Mouse (Mus musculus) embryo, embryonic 10 days (tissue): ENCODE data around the gene Hist1h2br.
"Not testable (repeated sequence)": the region's sequence is repeated elsewhere in the genome, so short reads cannot be mapped to it uniquely, and the experiment has no call there.

Source experiments
- DNase-seq: peaks from one replicate; pipeline ENCODE4 v3.0.0-alpha.2; 2015; ENCODE audit warnings: low spot score

The Hist1h2br gene

DNA sequence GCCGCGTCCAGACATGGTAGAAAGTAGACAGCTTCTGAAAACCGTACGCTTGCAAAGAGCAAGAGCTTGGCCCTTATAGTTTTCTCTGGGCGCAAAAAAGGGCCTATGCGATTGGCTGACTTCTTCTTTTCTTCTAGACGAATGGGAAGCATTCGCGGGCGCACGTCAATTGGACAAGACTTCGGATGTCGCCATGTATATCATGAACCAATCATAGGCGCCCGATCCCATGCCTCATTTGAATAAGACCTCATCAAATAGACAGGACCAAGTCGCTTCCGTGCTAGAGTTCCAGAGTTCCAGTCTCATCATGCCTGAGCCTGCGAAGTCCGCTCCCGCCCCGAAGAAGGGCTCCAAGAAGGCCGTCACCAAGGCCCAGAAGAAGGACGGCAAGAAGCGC lies at the start of gene Hist1h2br, which contains the start of gene Hist1h2ap:
TSS of gene Hist1h2br (plus strand) at position 283 of the 400 bp plus-strand sequence.
TSS of gene Hist1h2ap (minus strand) at position 47 of the 400 bp plus-strand sequence.
- DNase-seq: not testable (repeated sequence)

DNA sequence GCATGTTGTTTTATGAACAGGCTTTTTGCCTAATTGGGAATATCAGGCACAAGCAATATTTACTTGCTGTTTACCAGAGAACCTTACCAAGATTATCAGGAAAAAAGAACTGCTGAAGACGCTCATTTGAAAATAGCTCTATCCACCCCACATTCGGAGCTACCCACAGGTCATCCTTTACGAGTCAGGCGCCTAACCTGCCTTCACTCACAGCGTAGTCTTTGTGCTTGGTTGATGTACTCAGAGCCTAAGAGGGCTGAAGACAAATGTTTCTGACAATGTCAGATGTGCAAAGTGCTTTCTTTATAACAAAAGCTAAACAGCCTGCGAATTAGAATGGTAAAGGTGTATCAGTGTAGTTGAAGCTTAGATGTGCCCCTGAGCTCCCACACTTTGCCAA lies 49.2 kb upstream of the Hist1h2br start:
- DNase-seq: peak; percentile 42

DNA sequence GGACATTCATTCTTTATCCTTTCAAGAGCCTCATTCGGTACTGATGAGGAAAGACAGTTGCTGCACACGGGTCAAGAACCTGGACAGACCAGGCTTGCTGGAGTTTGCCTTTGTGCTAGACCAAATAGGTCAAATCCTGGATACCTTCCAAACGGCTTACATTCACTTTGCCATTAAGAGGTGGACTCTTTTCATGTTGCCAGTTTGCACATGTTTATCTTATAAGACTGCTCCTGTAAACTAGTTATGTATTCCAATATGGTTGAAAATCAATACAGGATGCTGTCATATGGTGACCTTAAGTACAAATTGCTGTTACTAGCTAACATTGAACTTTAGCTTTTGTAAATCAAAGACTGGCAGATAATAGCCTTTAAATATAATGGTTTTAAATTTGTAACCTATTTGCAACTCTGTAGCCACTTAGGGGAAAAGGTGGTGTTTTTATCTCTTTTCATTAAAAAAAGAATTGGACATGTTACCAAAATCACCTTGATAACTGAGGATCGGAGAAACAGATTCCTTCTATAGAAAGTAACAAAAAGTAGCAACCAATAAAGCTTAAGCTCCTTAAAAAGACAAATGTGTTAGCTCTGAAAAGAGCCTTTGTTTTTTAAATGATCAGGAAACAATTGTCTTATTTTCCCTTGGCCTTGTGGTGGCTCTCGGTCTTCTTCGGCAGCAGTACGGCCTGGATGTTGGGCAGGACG lies 47.2 kb upstream of the Hist1h2br start:
- peak; percentile 73 for DNase-seq

DNA sequence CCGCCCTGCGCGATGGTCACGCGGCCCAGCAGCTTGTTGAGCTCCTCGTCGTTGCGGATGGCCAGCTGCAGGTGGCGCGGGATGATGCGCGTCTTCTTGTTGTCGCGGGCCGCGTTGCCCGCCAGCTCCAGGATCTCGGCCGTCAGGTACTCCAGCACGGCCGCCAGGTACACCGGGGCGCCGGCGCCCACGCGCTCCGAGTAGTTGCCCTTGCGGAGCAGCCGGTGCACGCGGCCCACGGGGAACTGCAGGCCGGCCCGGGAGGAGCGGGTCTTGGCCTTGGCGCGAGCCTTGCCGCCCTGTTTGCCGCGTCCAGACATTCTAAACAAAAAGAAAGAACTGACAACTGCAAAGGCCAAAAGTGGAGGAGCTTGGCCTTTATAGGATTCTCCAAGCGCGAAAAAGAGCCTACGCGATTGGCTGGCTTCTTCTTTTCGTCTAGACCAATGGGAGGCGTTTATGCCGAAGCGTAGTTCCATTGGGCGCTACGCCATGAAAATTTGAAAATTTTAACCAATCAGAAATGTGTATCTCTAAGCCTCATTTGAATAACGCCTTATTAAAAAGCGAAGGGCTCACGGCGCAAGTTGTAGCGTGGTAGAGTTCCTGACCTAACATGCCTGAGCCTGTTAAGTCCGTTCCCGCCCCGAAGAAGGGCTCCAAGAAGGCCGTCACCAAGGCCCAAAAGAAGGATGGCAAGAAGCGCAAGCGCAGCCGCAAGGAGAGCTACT lies 46.5 kb upstream of the Hist1h2br start, which contains the start of the genes Hist1h2an and Hist1h2bp:
TSS of gene Hist1h2an (minus strand) at position 320 of the 731 bp plus-strand sequence.
TSS of gene Hist1h2bp (plus strand) at position 563 of the 731 bp plus-strand sequence.
- DNase-seq: peak; percentile 96

DNA sequence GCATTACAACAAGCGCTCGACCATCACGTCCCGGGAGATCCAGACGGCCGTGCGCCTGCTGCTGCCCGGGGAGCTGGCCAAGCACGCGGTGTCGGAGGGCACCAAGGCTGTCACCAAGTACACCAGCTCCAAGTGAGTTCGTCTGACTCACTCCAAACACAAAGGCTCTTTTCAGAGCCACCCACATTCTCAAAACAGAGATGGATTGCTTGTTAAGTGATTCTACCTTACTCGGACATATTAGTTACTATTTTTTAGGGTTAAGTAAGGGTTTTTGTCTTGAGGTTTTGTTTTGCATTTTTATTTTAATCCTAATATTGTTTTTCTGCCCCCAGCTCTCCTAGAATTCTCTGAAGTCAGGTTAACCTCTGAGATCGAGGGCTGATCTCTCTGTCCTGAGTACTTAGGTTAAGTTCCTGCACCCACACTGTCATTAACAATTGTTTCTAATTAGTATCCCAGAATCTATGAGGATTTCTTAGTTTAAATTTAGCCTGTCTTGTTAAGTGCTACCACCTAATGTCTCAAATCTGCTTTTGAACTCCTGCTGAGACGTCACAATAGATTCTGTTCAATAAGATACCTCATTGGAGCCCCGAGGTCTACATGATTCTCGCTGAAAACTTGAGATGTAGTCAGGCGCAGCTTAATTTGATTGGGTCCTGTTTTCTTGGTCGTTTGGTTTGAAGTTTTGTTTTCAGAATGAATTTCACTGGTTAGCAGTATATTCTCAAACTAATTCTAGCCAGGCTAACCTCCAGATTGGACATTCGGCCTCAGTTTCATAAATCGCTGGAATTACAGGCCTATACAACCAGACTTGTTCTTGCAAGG lies 45.6 kb upstream of the Hist1h2br start:
- DNase-seq: peak; percentile 70

DNA sequence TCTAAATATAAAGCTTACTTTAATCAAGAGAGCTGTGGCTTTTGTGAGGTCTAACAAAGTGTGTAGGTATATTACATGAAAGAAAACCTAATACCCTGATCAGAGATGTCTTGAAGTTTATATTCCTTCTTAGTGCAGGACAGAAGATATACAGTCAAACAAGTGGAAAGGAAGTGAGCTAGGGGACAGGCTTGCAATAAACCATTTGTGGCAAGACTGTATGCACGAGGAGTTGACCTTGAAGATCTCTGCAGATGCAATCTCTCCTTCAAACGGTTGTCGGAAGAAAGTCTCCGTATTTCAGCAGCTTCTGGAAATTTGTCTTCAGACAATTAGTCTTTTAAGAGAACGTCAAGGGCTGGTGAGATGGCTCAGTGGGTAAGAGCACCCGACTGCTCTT lies 43.6 kb upstream of the Hist1h2br start:
- DNase-seq: peak; percentile 4

DNA sequence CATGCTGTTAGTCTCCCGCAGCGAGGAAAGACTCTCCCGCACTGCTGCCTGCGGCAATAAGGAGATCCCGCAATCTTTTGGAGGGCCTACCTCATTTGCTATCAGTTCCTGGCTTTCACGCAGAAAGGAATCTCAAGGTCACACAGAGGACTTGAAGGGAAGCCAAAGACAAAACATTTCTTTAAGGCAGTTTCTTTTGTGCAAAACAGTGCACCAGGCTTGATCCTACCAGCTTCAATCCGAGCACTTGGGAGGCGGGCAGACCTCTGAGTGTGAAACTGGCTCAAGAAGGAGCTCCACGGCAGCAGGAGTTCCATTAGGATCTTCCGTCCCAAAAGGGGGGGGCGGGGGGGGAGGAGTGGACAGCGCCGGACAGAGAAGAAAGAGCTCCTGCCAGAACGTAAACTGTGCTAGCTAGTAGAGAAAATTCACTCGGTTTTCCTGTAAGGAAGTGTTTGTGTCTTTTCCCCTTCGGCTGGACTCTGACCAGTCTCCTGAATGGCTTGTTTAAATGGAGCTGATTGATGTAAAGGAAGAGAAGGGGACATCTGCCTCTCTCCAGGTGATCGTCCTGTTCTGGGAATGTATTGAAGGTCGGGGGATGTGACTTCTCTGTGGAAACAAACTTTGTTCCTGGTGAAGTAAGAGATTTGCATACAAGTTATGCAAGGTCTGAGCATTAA lies 42.8 kb upstream of the Hist1h2br start:
- peak; percentile 28 for DNase-seq

DNA sequence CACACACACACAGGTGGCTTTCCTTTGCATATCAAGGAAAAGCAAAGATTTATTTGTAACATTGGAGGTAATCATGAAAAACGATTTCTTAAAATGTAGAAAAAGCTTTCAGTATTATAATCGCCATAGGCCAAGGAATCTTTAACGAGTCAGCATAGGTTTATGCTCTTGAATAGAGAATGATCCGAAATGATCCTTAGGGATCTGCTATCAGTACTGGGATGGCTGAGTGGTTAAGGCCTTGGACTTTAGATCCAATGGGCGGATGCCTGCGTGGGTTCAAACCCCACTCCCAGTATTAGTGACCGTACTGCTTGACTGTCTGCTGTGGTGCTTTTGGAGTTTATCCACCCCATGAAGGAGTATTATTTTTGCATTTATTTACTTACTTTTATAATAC lies 38.0 kb upstream of the Hist1h2br start:
- peak; percentile 3 for DNase-seq

DNA sequence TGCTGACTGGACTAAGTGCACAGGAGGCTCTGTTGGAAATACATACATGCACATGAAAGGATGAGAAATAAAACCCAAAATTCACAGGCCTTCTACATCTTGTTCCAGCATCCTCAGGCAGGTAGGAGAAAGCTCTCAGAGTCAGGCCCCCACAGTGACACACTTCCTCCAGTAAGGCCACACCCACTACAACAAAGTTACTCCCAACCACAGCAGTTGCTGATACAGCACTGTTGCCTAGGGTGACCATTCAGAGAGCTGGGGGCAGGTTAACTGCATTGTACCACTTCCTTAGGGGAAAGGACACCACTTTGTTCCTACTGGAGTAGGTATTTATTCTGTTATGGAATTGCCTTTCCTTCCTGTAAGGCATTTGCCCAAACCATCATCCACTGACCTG lies 36.4 kb upstream of the Hist1h2br start:
- not testable (repeated sequence) for DNase-seq

DNA sequence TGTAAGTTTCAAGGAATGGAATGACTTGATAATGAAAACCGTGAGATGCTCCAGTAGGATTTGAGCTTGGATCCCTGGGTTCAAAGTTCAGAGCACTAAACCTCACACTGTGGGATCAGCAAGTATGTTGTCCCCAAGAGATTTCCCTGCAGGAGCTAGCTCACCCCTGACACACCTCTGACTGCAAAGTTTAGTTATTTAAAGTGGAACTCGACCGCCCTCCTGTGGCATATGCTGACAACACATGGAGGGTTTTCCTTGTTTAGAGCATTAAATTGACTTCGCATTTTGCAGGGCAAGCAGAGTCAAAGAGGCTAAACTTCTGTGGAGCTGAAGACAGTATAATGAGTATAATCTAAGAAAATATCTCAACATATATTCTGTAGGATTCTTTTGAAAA lies 30.5 kb upstream of the Hist1h2br start:
- not testable (repeated sequence) for DNase-seq

DNA sequence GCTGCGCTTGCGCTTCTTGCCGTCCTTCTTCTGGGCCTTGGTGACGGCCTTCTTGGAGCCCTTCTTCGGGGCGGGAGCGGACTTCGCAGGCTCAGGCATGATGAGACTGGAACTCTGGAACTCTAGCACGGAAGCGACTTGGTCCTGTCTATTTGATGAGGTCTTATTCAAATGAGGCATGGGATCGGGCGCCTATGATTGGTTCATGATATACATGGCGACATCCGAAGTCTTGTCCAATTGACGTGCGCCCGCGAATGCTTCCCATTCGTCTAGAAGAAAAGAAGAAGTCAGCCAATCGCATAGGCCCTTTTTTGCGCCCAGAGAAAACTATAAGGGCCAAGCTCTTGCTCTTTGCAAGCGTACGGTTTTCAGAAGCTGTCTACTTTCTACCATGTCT lies 23.5 kb upstream of the Hist1h2br start, which contains the start of the genes Hist1h2bq and Hist1h2ao:
TSS of gene Hist1h2bq (minus strand) at position 125 of the 400 bp plus-strand sequence.
TSS of gene Hist1h2ao (plus strand) at position 393 of the 400 bp plus-strand sequence.
- DNase-seq: not testable (repeated sequence)

DNA sequence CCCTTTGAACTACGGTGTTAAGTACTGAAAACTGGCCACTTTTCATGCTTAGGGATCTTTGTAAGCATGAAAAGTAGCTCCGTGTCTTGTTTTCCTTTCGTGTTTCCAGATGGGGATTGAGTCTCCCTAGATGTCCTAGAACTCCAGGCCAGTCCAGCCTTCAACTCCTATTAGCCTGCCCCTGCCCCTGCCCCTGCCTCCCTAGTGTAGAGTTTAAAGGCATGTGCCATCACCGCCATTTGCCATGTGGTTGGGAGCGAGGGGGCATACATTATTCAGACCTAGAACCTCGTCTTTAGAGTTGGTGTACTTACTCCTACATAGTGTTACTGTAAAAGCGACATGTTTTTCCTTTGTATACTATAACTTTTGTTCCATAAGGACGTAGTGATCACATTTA lies 22.5 kb upstream of the Hist1h2br start:
- not testable (repeated sequence) for DNase-seq

DNA sequence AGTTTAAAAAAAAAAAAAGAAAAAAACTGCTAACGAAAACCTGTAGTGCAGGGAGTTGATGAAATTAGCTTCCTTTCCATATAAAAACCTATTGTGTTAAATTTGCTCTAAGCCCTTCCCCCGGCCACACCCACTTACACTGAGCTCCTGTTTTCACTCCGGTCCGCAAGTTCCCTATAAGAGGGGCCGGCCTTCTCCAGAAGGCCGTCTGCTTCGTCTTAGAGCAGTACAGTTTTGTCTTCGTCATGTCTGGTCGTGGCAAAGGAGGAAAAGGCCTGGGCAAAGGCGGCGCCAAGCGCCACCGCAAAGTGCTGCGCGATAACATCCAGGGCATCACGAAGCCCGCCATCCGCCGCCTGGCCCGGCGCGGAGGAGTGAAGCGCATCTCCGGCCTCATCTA lies 22.0 kb upstream of the Hist1h2br start, which contains the start of gene Hist1h4m:
TSS of gene Hist1h4m (plus strand) at position 208 of the 400 bp plus-strand sequence.
- not testable (repeated sequence) for DNase-seq

DNA sequence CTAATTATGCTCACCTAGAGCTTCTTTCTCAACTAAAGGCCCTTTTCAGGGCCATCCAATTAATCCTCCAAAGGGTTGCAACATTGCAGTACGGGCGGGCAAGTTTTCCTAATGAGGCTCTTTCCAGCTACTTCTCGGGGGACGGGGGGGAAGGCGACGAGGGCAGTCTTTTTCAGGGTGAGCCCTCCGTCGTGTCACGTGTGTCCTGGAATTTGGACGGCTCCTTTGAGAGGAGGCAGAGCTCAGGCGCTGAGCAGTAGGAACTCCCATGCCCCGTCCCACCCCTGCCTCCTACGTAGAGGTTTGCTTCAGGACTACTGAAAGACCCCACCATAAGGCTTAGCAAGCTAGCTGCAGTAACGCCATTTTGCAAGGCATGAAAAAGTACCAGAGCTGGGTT lies 21.5 kb upstream of the Hist1h2br start:
- not testable (repeated sequence) for DNase-seq

DNA sequence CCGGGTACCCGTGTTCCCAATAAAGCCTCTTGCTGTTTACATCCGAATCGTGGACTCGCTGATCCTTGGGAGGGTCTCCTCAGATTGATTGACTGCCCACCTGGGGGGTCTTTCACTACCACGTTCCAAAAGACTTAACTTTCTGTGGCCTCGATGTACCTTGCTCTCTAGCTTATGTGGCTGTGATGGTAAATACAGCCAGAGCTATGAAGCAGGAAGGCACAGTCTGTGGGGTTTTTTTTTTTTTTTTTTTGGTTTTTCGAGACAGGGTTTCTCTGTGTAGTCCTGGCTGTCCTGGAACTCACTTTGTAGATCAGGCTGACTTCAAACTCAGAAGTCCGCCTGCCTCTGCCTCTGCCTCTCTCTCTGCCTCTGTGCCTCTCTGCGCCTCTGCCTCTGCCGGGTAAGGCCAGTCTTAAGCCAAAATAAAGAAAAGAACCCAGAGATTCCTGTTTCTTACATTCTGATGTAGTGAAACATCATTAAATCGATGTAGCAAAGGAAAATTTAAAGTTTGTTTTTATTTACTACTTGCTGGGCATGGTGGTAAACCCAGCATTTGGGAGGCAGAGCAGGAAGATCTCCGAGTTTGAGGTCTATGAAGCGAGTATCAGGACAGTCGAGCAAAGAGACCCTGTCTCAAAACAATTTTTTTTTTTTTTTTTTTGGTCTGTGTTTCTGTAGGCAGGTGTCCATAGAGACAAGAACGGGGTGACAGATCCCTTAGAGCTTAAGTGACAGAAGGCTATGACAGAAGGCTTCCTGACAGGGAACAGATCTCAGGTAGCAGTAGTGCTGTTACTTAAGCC lies 13.3 kb upstream of the Hist1h2br start:
- DNase-seq: not testable (repeated sequence)

DNA sequence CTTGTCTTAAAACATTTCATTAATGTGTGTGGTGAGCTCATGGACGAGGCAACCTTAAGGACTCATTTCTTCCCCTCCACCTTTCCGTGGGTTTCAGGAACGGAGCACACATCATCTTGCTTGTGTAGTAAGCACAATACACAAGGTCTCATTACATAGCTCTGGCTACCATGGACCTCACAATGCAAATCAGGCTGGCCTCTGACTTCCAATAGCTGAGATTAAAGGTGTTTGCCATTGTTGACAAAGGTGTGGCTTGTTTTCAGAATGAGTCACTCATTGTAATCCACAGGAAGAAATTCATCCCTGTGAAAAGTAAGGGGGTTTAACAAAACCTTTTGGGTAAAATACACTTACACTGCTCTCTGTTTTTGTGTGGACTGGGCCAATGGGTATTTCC lies 5.0 kb upstream of the Hist1h2br start:
- DNase-seq: no peak

DNA sequence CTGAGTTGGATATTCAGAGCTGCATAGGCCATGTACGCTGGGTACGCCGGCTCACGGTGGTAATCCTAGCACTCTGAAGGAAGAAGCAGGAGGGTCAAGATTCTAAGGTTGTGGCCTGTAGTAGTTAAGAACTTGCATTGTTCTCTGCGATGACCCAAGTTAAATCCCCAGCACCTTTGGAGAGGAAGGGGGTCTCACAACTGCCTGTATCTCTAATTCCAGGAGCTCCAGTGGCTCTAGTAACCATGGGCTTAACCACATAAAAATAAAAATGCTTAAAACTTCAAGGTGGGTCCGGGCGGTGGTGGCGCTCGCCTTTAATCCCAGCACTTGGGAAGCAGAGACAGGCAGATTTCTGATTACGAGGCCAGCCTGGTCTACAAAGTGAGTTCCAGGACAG lies 3.2 kb upstream of the Hist1h2br start:
- peak; percentile 10 for DNase-seq

DNA sequence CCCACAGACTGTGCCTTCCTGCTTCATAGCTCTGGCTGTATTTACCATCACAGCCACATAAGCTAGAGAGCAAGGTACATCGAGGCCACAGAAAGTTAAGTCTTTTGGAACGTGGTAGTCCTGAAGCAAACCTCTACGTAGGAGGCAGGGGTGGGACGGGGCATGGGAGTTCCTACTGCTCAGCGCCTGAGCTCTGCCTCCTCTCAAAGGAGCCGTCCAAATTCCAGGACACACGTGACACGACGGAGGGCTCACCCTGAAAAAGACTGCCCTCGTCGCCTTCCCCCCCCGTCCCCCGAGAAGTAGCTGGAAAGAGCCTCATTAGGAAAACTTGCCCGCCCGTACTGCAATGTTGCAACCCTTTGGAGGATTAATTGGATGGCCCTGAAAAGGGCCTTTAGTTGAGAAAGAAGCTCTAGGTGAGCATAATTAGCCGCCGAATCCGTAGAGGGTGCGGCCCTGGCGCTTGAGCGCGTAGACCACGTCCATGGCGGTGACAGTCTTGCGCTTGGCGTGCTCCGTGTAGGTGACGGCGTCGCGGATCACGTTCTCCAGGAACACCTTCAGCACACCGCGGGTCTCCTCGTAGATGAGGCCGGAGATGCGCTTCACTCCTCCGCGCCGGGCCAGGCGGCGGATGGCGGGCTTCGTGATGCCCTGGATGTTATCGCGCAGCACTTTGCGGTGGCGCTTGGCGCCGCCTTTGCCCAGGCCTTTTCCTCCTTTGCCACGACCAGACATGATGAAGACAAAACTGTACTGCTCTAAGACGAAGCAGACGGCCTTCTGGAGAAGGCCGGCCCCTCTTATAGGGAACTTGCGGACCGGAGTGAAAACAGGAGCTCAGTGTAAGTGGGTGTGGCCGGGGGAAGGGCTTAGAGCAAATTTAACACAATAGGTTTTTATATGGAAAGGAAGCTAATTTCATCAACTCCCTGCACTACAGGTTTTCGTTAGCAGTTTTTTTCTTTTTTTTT lies 1.8 kb upstream of the Hist1h2br start, which contains the start of gene Hist1h4n:
TSS of gene Hist1h4n (minus strand) at position 779 of the 977 bp plus-strand sequence.
- not testable (repeated sequence) for DNase-seq

DNA sequence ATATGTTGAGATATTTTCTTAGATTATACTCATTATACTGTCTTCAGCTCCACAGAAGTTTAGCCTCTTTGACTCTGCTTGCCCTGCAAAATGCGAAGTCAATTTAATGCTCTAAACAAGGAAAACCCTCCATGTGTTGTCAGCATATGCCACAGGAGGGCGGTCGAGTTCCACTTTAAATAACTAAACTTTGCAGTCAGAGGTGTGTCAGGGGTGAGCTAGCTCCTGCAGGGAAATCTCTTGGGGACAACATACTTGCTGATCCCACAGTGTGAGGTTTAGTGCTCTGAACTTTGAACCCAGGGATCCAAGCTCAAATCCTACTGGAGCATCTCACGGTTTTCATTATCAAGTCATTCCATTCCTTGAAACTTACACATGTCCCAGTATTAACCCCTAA lies 7.0 kb downstream of the Hist1h2br start:
- not testable (repeated sequence) for DNase-seq
